Mouse (Mus musculus) common myeloid progenitor, adult 5-6 weeks (primary cell): Measurements from ENCODE around the gene Lrrc66. TPM values are rescaled to one million over a fixed set of nuclear protein-coding genes. Genes with fewer than 3 reads are reported as not detected.
A peak's percentile ranks its signal among the peaks of the same experiment; 100 is the strongest.
"Not testable (repeated sequence)": the region's sequence is repeated elsewhere in the genome, so short reads cannot be mapped to it uniquely, and the experiment has no call there.

Source experiments
- ATAC-seq: replicated peaks from 2 replicates; pipeline ENCODE4 v1.8.0; 2016; ENCODE audit warnings: low read depth, mild to moderate bottlenecking, moderate TSS enrichment, inconsistent platforms; ENCODE audit not compliant: poor library complexity, severe bottlenecking
- total RNA-seq: library from RNA; stranded (forward); fragments of 200-1000, 187-1606 nt; gene quantifications from 2 replicates; pipeline ENCODE4 v1.2.3, GENCODE M21; 2017

Gene Lrrc66
- total RNA-seq, 1 experiment from 2014 or later: 13.7 TPM

DNA sequence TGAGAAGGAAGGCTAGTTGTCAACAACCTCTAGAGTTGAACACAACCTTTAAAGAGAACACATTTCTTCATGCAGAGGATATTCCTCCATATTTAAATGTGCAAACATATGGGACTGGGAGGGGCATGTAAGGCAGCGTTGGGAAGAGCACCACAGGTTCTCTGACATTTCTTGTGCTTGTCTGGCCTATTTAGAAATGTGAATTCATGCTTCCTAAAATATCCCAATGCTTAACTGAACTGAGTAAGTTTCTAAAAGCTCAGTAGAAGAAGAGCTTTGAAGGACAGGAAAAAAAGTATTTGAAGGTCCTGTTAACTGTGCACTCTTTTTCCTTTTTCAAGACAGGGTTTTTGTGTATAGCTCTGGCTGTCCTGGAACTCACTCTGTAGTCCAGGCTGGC is 13.4 kb downstream of the Lrrc66 start:
- no peak for ATAC-seq

- peak; percentile 36; the same call in 1 of the 2 replicates for ATAC-seq
Measured at GRCm38 (mm10) chr5:73615211-73615610, 17.1 kb downstream of the Lrrc66 start.

DNA sequence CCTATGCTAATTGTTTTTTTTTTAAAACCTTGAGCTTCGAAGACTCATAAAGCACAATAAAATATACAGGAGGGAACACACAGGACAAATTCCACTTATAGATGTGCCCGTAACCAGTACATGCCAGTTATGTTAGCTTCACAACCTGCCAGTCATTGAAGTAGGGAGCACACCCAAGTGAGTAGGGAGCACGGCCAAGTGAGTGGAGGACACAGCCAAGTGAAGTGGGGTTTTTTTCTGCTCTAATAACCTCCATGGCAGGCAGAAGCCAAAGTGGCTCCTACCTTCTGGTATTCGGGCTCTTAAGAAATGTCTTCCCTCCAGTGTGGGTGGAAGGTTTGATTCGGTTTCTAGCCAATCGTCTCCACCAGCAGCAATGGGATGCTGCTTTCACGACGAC is 19.0 kb downstream of the Lrrc66 start:
- ATAC-seq: no peak

GRCm38 (mm10) chr5:73611071-73611470 is 21.3 kb downstream of the Lrrc66 start:
- no peak for ATAC-seq

- ATAC-seq: no peak
Measured at GRCm38 (mm10) chr5:73604964-73605363, 27.4 kb downstream of the Lrrc66 start.

DNA sequence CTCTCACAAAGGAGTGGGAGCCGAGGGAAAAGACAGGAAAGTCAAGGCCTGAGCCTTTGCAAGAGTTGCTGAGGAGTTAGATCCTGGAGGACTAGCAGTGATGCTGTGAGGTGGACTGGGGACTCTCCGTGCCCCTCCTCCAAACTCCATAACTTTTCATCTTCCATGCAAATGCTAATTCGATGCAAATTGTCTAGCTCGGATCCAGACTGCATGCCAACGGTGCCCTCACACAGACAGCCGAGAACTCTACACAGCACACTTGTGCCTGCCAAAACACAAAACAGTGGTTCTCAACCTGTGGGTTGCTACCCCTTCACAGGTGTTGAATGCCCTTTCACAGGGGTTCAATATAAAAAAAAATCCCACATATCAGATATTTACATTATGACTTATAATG is 27.8 kb downstream of the Lrrc66 start:
- no peak for ATAC-seq

DNA sequence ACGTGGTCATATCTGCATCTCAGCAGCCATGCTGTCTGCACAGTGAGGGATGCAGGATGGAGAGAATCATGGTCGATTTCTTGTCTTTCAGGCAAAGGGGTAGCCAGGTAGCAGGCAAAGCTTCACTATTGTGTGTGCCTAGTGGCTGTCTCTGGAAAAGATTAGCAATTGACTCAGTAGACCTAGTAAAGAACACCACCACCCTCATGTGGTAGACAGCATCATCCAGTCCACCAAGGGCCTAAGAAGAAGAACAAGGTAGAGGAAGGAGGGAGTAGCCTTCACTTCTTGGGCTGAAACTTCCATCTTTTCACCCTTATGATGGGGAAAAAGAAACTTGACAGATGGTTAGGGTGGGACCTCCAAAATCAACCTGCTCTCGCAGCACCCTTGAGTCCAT is 29.5 kb downstream of the Lrrc66 start:
- ATAC-seq: no peak

- ATAC-seq: no peak
Measured at GRCm38 (mm10) chr5:73601361-73601763, 31.0 kb downstream of the Lrrc66 start.

DNA sequence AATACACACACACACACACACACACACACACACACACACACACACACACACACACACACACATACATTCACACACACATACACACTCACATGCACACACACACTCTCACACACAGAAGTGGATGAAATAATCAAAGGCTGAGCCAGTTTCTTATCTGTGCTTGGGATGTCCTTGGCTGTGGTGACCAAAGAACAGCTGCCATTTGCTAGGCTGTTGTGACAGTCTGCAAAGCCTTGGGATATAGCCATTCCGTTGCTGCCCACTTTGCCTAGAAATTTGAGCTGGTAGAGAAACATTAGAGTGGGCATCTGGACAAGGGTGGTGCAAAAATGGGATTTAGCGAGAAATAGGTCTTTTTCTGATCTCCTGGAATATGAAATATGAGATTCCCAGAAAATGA is 32.3 kb downstream of the Lrrc66 start:
- ATAC-seq: no peak

GRCm38 (mm10) chr5:73598943-73599695 is 33.2 kb downstream of the Lrrc66 start:
- ATAC-seq: no peak

DNA sequence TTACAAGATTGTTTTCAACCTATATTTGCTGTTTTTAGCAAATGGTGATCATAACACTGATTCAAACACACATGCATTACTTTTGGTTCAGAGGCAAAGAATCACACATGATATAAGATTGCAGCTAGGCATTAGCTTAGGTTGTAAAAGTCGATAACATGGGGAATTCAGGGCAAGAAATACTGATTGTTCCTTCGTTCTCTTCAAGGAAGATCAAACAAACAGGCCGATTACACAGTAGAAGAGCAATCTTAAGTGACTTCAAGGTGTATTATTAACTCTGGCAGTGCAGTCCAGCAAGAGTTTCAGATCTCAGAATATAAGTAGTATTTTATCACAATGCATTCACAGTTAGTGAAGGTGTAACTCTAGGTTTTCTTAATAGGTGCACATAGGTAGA is 45.2 kb downstream of the Lrrc66 start:
- no peak for ATAC-seq

GRCm38 (mm10) chr5:73586597-73586996 is 45.7 kb downstream of the Lrrc66 start:
- ATAC-seq: no peak

- ATAC-seq: no peak
Measured at GRCm38 (mm10) chr5:73585212-73586115, 46.9 kb downstream of the Lrrc66 start.

- not testable (repeated sequence) for ATAC-seq
Measured at GRCm38 (mm10) chr5:73584011-73584410, 48.3 kb downstream of the Lrrc66 start.

DNA sequence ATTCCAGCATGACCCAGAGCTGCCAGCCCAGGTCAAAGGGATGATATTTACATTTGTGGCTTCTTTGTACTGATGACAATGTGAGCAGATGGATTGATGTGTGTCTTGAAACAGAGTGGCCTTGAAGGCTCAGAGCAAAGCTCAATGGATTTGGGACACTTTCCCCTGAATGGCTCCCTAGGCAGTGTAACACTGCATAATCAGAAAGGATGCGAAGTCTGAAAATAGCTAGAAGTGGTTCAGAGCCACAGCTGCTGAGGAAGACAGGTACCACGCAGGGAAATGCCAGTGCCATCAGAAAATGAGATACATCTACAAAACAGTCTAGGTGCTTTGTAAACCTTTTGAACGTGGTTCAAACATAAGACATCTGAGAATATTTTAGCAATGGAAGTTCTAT is 54.2 kb downstream of the Lrrc66 start:
- ATAC-seq: no peak

GRCm38 (mm10) chr5:73576708-73577107 is 55.6 kb downstream of the Lrrc66 start:
- ATAC-seq: no peak

- ATAC-seq: no peak
Measured at GRCm38 (mm10) chr5:73574616-73575015, 57.7 kb downstream of the Lrrc66 start.

DNA sequence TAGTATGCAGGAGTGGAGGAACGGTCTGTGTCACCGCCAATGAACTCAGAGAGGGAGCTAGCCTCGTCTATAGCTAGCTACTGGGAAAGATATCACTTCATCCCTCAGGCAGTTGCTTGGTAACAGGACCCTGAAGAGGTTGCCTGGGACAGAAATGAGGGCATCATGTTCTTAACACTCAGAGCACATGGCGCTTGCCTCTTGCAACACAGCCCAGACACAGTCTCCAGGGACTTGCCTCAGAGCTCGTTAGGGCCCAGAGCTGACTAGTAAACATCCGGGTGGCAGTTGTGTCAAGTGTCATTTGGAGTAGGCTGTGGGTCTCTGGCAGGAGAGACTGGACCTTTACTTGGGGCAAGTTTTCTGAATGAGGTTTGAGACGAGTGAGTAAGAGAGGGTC is 58.5 kb downstream of the Lrrc66 start:
- ATAC-seq: no peak

DNA sequence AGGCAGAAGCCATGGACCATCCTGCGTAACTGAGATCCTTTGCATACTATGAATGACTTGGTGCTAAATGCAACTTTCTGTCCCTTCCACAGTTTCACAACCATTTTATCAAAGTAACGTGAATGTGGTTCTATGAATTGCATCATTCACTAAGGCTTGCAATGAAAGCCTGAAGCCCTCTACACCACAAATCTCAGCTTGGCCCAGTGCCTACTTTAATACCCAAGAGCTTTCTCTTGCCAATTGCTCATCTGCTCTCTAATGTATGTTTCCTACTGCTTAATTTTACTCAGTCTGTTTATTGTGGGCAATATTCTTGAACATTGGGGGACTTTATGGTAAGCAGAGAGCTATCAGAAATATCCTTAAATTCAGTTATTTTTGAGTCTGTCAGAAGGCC is 59.5 kb downstream of the Lrrc66 start:
- ATAC-seq: no peak

GRCm38 (mm10) chr5:73571395-73572156 is 60.8 kb downstream of the Lrrc66 start:
- no peak for ATAC-seq
